Mouse (Mus musculus): ENCODE results near the gene Ccdc162. TPM values are rescaled to one million over a fixed set of nuclear protein-coding genes. Genes with fewer than 3 reads are reported as not detected.
"Not testable (repeated sequence)": the region's sequence is repeated elsewhere in the genome, so short reads cannot be mapped to it uniquely, and the experiment has no call there.

Ccdc162 gene
- total RNA-seq, 2 experiments from 2014 or later, result 1.8 to 2.0 TPM

DNA sequence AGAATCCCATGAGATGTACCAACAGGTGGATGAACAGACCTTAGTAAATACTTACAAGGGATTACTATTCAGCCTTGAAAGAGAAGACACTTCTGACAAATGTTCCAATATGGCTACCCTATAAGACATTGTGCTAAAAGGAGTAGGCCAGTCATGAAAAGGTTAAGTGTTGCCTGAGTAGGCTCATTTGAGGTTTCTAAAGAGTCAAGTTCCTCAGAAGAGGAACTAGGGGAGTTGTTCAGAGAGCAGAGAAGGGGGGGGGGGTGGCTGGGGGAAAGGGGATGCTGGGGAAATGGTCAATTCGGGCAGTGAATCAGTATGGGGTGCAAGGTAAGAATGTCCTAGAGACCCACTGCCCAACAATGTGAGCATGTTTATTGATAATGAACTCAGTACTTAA is 50.9 kb downstream of the Ccdc162 start:
- intact Hi-C loops (cut with DNase I), result no loop called here
- no peak for TF ChIP-seq CTCF (IDR thresholded peaks at IDR 0.05)
- no peak for DNase-seq (ENCODE audit: extremely low spot score in 1 of 2, low spot score in 2 of 2)

DNA sequence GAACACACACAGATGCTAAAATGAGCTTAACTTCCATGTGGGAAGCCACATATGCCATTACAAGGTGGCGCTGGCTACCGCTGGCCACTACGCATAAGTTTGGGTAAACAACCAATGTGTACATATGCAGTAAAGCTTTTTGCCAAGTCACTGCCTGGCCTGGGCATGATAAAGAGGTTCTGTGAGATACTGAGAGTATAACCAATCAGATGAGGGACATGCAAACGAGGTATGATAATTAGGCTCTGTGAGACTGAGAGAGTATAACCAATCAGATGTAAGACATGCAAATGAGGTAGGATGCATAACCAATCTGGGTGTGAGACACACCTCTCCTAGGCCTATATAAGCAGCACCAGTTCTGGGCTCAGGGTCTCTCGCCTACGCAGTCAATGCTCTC is 56.8 kb downstream of the Ccdc162 start:
- DNase-seq (ENCODE audit: extremely low spot score in 1 of 2, low spot score in 2 of 2); intact Hi-C loops (cut with DNase I); H3K4me3 ChIP-seq; H3K27ac ChIP-seq: not testable (repeated sequence)

More for the DNA sequence above, 50.9 kb downstream of the Ccdc162 start:
- H3K4me3 ChIP-seq, result no peak overlapping the region
- H3K27ac ChIP-seq, result no peak overlapping the region

DNA sequence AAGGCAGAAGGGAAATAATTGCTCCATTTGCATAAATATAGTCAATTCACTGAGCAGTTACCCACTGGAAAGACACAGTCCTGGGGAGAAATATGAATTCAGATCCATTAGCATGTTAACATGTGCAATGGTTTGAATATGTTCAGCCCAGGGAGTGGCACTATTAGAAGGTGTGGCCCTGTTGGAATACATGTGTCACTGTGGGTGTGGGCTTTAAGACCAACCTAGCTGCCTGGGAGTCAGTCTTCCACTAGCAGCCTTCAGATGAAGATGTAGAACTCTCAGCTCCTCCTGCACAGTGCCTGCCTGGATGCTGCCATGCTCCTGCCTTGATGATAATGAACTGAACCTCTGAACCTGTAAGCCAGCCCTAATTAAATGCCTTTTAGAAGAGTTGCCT is 60.8 kb downstream of the Ccdc162 start:
- DNase-seq (ENCODE audit: extremely low spot score in 1 of 2, low spot score in 2 of 2); intact Hi-C loops (cut with DNase I): not testable (repeated sequence)

DNA sequence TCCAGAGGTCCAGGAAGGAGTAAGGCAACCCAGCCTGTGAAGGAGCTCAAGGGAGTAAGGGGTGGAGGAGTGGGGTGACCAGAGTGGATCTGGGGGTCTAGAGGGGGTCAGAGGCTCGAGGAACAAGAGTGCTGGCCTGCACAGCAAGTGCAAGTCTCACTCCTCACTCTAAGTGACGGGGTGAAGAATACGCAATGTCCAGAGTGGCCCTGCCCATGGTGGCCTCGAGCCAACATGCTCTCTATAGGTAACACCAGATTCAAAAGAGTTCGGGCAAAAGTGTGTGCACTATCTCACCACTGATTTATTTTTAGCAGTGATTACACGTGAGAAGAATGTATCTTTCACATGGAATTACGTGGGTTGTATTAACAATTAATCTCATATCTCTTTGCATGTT is 63.4 kb downstream of the Ccdc162 start:
- Histone ChIP-seq H3K27ac (no peak overlapping the region), H3K4me3 (no peak overlapping the region)
- TF ChIP-seq CTCF (IDR thresholded peaks at IDR 0.05), result no peak
- intact Hi-C loops (cut with DNase I), result no loop called here
- no peak for DNase-seq (ENCODE audit: extremely low spot score in 1 of 2, low spot score in 2 of 2)

More for the DNA sequence above, 60.8 kb downstream of the Ccdc162 start:
- not testable (repeated sequence) for H3K27ac ChIP-seq, H3K4me3 ChIP-seq

DNA sequence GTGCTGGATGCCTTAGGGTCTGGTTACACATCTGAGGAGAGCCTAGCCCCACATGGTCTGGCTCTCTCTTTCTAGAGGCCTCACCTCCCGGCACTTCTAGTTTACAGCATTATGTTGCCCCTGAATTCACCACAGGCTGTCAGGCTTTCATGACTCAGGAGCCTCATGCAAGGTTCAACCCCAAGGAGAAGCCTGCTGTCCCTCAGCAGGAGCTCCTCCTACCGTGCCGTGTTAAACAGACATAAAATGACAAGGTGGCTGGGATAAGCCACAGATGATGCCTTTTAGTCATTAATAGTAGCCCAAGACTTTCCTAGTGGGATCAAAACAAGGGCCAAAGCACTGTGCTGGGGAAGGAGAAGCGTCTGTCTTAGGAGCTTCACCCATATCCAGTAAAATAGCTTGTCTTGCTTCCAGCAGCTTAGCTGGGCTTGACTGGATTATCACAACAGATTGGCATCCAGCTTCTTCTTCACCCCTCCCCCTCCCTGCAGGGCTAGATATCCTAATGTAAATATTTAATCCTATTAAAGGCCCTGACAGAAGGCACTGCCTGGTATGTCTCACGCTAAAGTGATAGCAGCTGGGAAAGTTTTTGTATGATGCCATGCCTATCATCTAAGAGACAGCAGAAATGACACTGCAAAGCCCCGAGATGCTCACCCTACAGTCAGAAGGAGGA is 64.2 kb downstream of the Ccdc162 start:
- no peak for DNase-seq (ENCODE audit: extremely low spot score in 1 of 2, low spot score in 2 of 2)
- intact Hi-C loops (cut with DNase I), result no loop called here
- Histone ChIP-seq H3K27ac (no peak overlapping the region), H3K4me3 (no peak overlapping the region)
- no peak for TF ChIP-seq CTCF (IDR thresholded peaks at IDR 0.05)

DNA sequence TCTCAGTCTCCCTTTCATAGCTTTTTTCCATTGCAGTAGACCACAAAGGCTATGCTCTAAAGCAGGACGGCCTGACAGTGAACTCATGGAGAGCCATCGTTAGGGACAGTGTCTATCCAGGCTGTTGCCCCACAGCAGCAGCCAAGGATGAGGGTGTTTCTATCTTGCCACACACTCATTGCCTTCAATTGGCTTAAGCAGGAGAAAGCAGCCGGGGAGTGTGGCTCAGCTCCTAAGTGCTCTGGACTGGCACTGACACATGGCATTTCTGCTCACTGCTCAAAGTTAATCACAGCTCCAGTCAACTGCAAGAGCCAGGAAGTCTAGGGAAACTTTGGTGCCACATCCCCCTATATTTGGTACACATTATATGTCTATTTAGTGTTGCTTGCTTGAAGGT is 64.9 kb downstream of the Ccdc162 start:
- no peak overlapping the region for H3K4me3 ChIP-seq
- intact Hi-C loops (cut with DNase I), result no loop called here
- no peak for DNase-seq (ENCODE audit: extremely low spot score in 1 of 2, low spot score in 2 of 2)
- no peak for TF ChIP-seq CTCF (IDR thresholded peaks at IDR 0.05)
- no peak overlapping the region for H3K27ac ChIP-seq

DNA sequence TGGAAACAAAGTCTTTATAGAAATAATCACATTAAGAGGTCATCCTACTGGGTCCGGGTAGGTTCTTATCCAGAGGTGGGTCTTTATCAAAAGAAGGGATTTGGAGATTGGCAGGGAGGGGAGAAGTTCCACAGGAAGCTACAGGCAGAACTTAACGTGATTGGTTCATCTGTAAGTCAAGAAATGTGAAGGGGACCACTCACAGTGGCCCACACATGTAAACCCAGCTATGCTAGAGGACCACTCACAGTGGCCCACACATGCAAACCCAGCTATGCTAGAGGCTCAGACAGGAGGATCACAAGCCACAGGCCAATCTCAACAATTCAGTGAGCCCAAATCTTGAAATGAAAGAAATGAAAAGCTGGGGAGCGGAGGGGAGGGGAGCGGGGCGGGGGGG is 67.2 kb downstream of the Ccdc162 start:
- TF ChIP-seq CTCF (IDR thresholded peaks at IDR 0.05), result no peak
- DNase-seq (ENCODE audit: extremely low spot score in 1 of 2, low spot score in 2 of 2), result no peak
- H3K27ac ChIP-seq, result no peak overlapping the region
- intact Hi-C loops (cut with DNase I), result no loop called here
- no peak overlapping the region for H3K4me3 ChIP-seq

DNA sequence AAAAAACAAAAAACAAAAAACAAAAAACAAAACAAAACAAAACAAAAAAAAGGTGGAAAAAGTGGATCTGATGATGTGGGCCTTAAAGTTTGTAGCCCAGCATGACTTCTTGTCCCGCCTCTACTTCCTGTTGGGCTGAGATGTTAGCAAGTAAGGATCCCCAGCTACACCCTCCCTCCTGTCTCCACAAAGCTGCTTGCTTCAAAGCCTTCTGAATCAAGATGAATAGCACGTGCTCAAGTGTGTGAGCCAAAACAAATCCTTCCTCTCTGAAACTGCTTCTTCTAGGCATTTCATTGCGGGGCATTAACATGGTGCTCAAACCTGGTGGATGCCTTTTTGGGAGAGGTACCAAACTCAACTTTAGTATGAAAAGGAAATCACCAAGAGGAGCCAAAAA is 77.7 kb downstream of the Ccdc162 start:
- no peak for DNase-seq (ENCODE audit: extremely low spot score in 1 of 2, low spot score in 2 of 2)
- no peak for TF ChIP-seq CTCF (IDR thresholded peaks at IDR 0.05)
- intact Hi-C loops (cut with DNase I), result no loop called here

DNA sequence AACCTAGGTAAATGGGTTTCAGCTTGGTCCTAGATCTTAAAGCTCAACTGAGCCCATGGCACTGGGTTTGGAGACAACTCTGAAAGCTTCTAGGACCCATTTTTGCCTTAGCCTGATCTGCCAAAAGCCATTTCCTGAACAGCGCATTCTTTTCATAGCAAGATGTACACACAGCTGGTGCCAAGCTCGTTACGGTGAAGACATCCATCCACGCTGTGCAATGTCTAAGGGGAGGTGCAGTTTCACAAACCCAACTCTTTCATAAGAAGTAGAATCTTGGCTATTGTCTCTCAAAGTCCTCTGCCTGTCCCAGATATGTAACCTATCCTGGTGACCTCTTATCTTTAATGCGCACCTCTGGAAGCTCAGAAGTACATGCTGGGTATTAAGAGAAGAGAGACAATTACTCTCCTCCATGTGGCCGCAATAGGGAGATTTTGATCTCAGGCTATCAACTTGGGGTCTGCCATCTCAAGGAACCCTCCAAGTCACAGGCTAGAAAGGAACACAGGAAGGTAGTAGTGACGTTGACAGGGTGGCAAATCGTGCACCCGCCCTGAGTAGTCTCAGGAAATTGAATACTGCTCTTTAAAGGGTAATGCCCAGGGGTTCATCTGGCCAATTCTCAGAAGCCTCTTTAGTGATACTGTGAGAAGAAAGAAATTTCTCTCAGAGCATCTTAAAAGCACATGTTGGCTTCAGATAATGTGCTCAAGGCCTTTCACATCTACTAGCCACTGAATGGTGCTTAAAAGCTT is 81.0 kb downstream of the Ccdc162 start:
- intact Hi-C loops (cut with DNase I), result no loop called here

More for the DNA sequence above, 77.7 kb downstream of the Ccdc162 start:
- no peak overlapping the region for H3K27ac ChIP-seq
- no peak overlapping the region for H3K4me3 ChIP-seq

DNA sequence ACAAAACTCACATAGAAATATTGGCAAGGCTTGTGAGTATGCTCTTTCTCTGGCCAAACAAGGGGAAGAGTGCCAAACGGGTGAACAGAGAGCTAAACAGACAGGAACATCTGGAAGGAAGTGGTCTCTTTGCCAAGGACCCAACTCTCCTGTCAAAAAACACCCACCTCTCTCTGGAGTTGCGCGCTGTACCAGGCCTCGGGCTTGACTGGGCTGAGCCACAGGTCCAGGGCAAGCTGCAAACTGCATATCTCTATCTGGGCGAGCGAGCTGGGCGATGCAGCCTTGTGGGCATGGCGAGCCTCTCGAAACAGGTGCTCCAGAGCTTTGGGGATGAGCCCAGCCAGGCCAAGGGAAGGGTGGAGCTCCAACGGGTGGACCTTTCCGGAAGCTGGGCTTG is 82.6 kb downstream of the Ccdc162 start:
- no peak overlapping the region for H3K27ac ChIP-seq
- DNase-seq (ENCODE audit: extremely low spot score in 1 of 2, low spot score in 2 of 2), result no peak
- intact Hi-C loops (cut with DNase I), result no loop called here
- no peak for TF ChIP-seq CTCF (IDR thresholded peaks at IDR 0.05)
- no peak overlapping the region for H3K4me3 ChIP-seq

More for the DNA sequence above, 81.0 kb downstream of the Ccdc162 start:
- no peak for TF ChIP-seq CTCF (IDR thresholded peaks at IDR 0.05)
- H3K4me3 ChIP-seq, result no peak overlapping the region
- DNase-seq (ENCODE audit: extremely low spot score in 1 of 2, low spot score in 2 of 2), result no peak
- H3K27ac ChIP-seq, result no peak overlapping the region

DNA sequence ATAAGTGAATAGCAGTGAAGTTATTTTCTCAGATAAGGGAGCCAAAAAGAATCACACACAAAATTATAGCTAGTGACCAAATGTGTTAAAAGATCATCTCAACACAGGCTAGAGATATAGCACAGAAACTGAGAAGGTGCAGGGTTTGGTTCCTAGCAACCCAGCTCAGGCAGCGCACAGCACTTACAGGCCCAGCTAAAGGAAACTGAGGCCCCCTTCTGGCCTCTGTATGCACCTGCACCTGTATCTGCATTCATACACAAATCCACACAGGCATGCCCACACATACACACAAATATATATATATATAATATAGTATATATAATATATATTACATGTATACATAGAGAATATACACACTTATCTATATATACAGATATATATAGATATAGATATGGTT is 84.4 kb downstream of the Ccdc162 start:
- Histone ChIP-seq H3K27ac (no peak overlapping the region), H3K4me3 (no peak overlapping the region)
- TF ChIP-seq CTCF (IDR thresholded peaks at IDR 0.05), result no peak
- intact Hi-C loops (cut with DNase I), result no loop called here
- DNase-seq (ENCODE audit: extremely low spot score in 1 of 2, low spot score in 2 of 2), result no peak

DNA sequence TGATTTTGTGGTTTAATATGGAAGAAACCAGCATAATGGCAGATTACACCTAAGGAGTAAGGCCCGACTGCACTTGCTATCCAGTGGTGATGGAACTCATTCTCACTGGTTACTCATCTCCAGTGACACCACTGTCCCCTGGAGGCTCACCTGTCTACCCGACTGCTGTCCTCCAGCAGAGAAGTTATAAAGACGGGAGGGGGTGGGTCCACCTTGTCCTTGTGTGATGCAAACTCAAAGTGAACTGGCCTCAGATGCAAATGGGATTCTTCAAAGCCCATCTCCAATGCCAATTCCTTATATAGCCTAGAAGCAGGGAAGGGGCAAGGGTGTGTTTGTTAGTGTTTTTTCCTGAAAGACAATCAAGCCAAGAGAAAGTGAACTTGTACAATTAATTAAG is 89.4 kb downstream of the Ccdc162 start:
- intact Hi-C loops (cut with DNase I), result no loop called here
- Histone ChIP-seq H3K4me3 (no peak overlapping the region), H3K27ac (no peak overlapping the region)
- DNase-seq (ENCODE audit: extremely low spot score in 1 of 2, low spot score in 2 of 2), result no peak
- TF ChIP-seq CTCF (IDR thresholded peaks at IDR 0.05), result no peak

DNA sequence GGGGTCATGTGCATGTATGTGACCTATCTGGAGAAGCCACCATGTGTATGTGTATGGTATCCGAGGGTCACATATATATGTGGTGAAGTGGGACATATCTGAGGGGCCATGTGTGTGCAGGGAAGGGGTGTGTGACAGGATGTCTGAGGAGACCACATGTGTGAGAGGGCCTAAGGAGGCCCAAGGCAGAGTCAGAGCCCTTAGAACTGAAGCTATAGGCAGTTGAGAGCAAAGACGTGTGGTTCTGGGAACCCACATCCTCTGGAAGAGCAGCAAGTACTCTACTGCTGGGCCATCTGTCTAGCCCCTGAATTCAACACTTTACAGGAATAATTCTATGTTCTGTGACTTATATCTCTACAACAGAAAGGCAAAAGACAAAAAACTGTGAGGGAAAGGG is 96.4 kb downstream of the Ccdc162 start:
- Histone ChIP-seq H3K4me3 (no peak overlapping the region), H3K27ac (no peak overlapping the region)
- no peak for TF ChIP-seq CTCF (IDR thresholded peaks at IDR 0.05)
- intact Hi-C loops (cut with DNase I), result no loop called here
- no peak for DNase-seq (ENCODE audit: extremely low spot score in 1 of 2, low spot score in 2 of 2)

Data from left cerebral cortex, adult 2 months (tissue).